Mouse (Mus musculus): ENCODE data around the gene Nelfe. TPM values are rescaled to one million over a fixed set of nuclear protein-coding genes. Genes with fewer than 3 reads are reported as not detected.

Gene Nelfe
- polyA plus RNA-seq, 1 experiment from 2014 or later: 53.3 TPM

DNA sequence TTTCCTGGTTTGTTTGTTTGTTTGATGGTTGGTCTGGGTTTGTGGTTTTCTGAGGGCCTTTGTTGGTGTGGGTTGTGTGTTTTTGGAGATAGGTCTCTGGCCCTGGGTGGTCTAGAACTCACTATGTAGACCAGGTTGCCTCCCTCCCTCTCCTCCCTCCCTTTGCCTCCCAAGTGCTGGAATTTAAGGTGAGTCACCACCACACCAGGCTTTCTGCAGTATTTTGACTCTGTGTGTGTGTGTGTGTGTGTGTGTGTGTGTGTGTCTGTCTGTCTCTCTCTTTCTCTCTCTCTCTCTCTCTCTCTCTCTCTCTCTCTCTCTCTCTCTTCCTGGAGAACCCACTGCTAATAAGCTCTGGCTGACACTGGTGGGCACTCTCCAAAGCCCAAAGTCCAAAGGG is 31.0 kb downstream of the Nelfe start:
- Histone ChIP-seq H3K4me1 (replicated peaks) (peaks cover 10% of the 10 kb centered on the region), H3K36me3 (no peaks in the 10 kb centered on the region), H3K4me3 (no peak overlapping the region), H3K9ac (no peak overlapping the region), H3K9me3 (replicated peaks) (no peaks in the 10 kb centered on the region), H3K27me3 (no peaks in the 10 kb centered on the region), H3K27ac (no peak overlapping the region), H3K4me2 (no peak overlapping the region)
- no peak for ATAC-seq (replicated peaks; ENCODE audit: insufficient number of reproducible peaks, insufficient read depth, low FRiP score, low read depth)

GRCm38 (mm10) chr17:34881683-34882310 is 31.6 kb downstream of the Nelfe start, which contains the start of gene Gm20547:
TSS of gene Gm20547 (minus strand) at chr17:34882042.
- Histone ChIP-seq H3K27ac (no peak within 1 kb of the TSS), H3K4me2 (peak within 1 kb of the TSS; percentile 46), H3K4me1 (replicated peaks) (peaks cover 10% of the 10 kb centered on the region), H3K36me3 (no peaks in the 10 kb centered on the region), H3K9me3 (replicated peaks) (no peaks in the 10 kb centered on the region), H3K4me3 (no peak within 1 kb of the TSS), H3K27me3 (no peaks in the 10 kb centered on the region), H3K9ac (no peak within 1 kb of the TSS)
- no peak for ATAC-seq (replicated peaks; ENCODE audit: insufficient number of reproducible peaks, insufficient read depth, low FRiP score, low read depth)
- 15% methylated on average over 15 of the region's 15 CpGs for WGBS

DNA sequence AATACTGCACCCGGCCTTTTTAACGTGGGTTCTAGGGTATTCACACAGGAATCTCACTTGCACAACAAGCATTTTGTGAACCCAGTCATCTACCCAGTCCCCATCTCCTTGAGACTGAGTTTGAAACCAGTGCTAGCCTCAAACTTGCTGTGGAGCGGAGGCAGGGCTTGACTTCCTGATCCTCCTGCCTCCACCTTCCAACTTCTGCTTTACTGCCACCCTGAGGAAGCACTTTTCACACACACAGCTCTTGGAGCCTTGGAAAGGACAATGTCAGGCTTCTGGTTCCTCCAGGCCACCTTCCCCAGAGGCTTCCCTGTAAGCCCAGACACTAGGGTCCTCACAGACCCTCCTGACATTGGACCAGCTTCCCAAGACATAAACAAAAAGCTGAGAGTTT is 33.1 kb downstream of the Nelfe start:
- ATAC-seq (replicated peaks; ENCODE audit: insufficient number of reproducible peaks, insufficient read depth, low FRiP score, low read depth): no peak
- 70% methylated on average over 3 of the region's 3 CpGs for WGBS

GRCm38 (mm10) chr17:34884704-34885103 is 34.5 kb downstream of the Nelfe start:
- H3K27me3 ChIP-seq: no peaks in the 10 kb centered on the region
- no peak overlapping the region for H3K9ac ChIP-seq
- H3K36me3 ChIP-seq: no peaks in the 10 kb centered on the region
- ATAC-seq (replicated peaks; ENCODE audit: insufficient number of reproducible peaks, insufficient read depth, low FRiP score, low read depth): no peak
- WGBS: 83% methylated on average over 6 of the region's 6 CpGs
- no peaks in the 10 kb centered on the region for H3K9me3 ChIP-seq (replicated peaks)
- H3K4me3 ChIP-seq: no peak overlapping the region
- H3K4me2 ChIP-seq: no peak overlapping the region
- H3K4me1 ChIP-seq (replicated peaks): peaks cover 6% of the 10 kb centered on the region
- H3K27ac ChIP-seq: no peak overlapping the region

More for the DNA sequence above, 33.1 kb downstream of the Nelfe start:
- Histone ChIP-seq H3K9ac (no peak overlapping the region), H3K4me1 (replicated peaks) (peaks cover 10% of the 10 kb centered on the region), H3K4me3 (no peak overlapping the region), H3K27me3 (no peaks in the 10 kb centered on the region), H3K27ac (no peak overlapping the region), H3K9me3 (replicated peaks) (no peaks in the 10 kb centered on the region), H3K4me2 (no peak overlapping the region), H3K36me3 (no peaks in the 10 kb centered on the region)

DNA sequence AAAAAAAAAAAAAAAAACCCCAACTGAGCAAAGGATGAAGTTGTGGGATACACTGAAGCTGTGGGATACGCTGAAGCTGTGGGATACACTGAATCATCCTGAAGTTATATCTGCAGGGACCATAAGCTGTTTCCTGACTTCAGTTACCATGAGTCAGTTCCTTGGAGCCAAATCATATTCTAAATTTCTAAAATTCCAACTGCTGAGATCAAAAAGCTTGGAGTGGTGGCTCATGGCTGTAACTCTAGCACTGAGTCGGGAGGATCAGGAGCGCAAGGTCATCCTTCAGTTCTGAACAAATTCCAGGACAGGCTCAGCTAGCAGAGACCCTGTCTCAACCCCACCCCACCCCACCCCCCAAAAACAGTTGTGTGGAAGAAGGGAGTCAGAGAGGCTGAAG is 35.4 kb downstream of the Nelfe start:
- Histone ChIP-seq H3K36me3 (no peaks in the 10 kb centered on the region), H3K9ac (no peak overlapping the region), H3K27me3 (no peaks in the 10 kb centered on the region), H3K4me1 (replicated peaks) (peaks cover 6% of the 10 kb centered on the region), H3K4me3 (no peak overlapping the region), H3K27ac (no peak overlapping the region), H3K4me2 (no peak overlapping the region), H3K9me3 (replicated peaks) (no peaks in the 10 kb centered on the region)
- WGBS: 47% methylated on average over 3 of the region's 3 CpGs
- ATAC-seq (replicated peaks; ENCODE audit: insufficient number of reproducible peaks, insufficient read depth, low FRiP score, low read depth): no peak

- no peaks in the 10 kb centered on the region for H3K9me3 ChIP-seq (replicated peaks)
- H3K4me3 ChIP-seq: no peak overlapping the region
- no peak overlapping the region for H3K9ac ChIP-seq
- H3K27me3 ChIP-seq: no peaks in the 10 kb centered on the region
- no peaks in the 10 kb centered on the region for H3K36me3 ChIP-seq
- H3K4me1 ChIP-seq (replicated peaks): no peaks in the 10 kb centered on the region
- H3K4me2 ChIP-seq: no peak overlapping the region
- ATAC-seq (replicated peaks; ENCODE audit: insufficient number of reproducible peaks, insufficient read depth, low FRiP score, low read depth): no peak
- 80% methylated on average over 5 of the region's 5 CpGs for WGBS
- no peak overlapping the region for H3K27ac ChIP-seq
Measured at GRCm38 (mm10) chr17:34887942-34888341, 37.8 kb downstream of the Nelfe start.

DNA sequence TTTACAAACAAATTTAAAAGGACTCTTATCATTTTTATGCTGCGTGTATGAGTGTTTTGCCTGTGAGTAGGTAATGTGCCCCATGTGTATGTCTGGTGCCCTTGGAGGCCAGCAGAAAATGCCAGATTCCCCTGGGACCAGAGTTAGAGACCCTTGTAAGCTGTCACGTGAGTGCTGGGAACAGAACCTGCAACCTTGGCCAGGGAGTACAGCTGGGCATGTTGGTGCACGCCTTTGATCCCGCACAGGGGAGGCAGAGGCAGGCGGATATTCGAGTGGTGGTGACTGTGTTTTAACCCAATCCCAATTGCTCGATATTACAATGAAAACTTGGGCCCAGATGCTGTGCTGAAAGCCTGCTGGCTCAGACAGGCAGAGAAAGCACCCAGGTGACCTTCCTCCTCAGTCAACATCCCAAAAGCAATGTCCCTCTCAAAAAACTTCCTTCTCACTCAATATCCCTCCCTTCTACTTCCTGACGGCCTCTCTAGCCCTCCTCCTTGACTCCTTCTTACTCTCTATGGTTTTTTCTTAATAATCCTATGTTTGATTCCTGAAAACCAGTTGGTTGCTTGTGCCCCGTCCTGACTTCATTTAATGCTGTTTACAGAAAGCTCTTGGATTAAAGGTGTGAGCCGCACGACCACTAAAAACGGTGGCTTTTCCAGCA is 40.0 kb downstream of the Nelfe start:
- WGBS: 79% methylated on average over 12 of the region's 12 CpGs
- H3K4me2 ChIP-seq: no peak overlapping the region
- no peaks in the 10 kb centered on the region for H3K36me3 ChIP-seq
- H3K27me3 ChIP-seq: no peaks in the 10 kb centered on the region
- ATAC-seq (replicated peaks; ENCODE audit: insufficient number of reproducible peaks, insufficient read depth, low FRiP score, low read depth): no peak
- no peaks in the 10 kb centered on the region for H3K9me3 ChIP-seq (replicated peaks)
- peaks cover 11% of the 10 kb centered on the region for H3K4me1 ChIP-seq (replicated peaks)
- H3K4me3 ChIP-seq: no peak overlapping the region
- H3K9ac ChIP-seq: no peak overlapping the region
- H3K27ac ChIP-seq: no peak overlapping the region

GRCm38 (mm10) chr17:34891377-34891776 is 41.2 kb downstream of the Nelfe start:
- no peak overlapping the region for H3K27ac ChIP-seq
- H3K4me2 ChIP-seq: no peak overlapping the region
- ATAC-seq (replicated peaks; ENCODE audit: insufficient number of reproducible peaks, insufficient read depth, low FRiP score, low read depth): no peak
- peaks cover 22% of the 10 kb centered on the region for H3K4me1 ChIP-seq (replicated peaks)
- no peak overlapping the region for H3K9ac ChIP-seq
- no peak overlapping the region for H3K4me3 ChIP-seq
- H3K36me3 ChIP-seq: peaks cover 3% of the 10 kb centered on the region; the same call in 1 of the 2 replicates
- no peaks in the 10 kb centered on the region for H3K27me3 ChIP-seq
- no peaks in the 10 kb centered on the region for H3K9me3 ChIP-seq (replicated peaks)
- 92% methylated on average over 2 of the region's 2 CpGs for WGBS

DNA sequence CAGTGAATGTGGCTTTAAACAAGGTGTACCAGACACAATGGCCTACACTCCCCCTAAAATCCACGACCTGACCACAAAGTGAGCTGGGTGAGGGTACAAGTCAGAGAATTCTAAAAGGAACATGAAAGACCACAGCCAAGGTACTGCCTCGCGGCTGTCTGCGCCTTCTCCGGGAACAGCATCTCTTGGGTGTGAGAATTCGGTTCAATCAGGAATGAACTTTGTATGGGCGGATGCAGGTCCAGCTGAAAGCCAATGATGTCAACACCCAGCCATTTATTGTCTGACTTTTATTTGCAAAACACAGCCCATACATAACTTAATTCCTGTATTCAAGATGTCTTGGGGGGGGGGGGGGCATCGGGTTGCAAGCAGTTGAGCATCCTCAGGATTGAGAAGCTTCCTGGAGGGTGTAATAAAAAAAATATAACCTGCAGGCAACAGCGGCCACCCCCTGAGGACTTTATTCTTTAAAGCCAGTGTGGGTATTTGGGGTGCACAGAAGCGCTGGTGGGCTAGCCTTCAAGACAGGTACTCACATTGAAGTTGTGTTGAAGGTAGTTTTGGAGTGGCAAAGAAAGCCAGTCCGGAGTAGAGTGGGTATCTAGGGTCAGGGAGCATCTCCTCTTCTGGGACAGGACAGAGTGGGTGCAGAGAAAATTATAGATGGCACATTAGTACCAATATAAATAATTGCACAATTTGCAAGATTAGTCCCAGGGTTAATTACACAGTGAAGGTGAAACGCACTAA is 43.1 kb downstream of the Nelfe start:
- no peaks in the 10 kb centered on the region for H3K9me3 ChIP-seq (replicated peaks)

DNA sequence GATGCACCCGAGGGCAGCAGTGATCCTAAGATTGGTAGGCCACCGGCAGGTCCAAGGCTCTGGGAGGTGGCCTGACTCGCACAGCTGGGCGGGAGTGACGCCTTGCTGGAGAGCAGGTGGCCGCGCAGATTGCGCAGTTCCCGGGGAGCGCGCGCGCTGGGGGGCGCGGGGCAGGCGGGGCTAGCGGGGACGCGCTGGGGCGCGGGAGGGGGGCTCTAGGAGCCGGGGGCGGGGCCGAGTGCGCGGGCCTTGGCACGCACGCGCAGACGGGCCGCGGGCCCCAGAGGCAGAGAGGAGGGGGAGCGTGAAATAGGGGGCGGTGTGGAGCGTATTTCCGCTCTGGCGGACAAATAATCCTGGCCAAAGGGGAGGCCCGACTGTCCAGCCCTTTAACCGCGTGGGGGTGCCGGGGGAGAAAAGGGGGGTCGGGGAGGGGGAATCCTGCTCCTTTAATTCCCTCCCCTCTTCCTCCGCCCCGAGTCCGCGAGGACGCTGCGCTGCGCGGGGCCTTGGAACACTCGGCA is 43.9 kb downstream of the Nelfe start:
- H3K9me3 ChIP-seq (replicated peaks): no peaks in the 10 kb centered on the region
- H3K9ac ChIP-seq: peak overlapping the region; percentile 94
- H3K27me3 ChIP-seq: no peaks in the 10 kb centered on the region
- H3K27ac ChIP-seq: peak overlapping the region; percentile 88
- ATAC-seq (replicated peaks; ENCODE audit: insufficient number of reproducible peaks, insufficient read depth, low FRiP score, low read depth): peak; percentile 90
- H3K4me2 ChIP-seq: peak overlapping the region; percentile 97
- peaks cover 35% of the 10 kb centered on the region for H3K4me1 ChIP-seq (replicated peaks)
- peak overlapping the region; percentile 87 for H3K4me3 ChIP-seq
- under 1% methylated on average over 37 of the region's 51 CpGs for WGBS
- H3K36me3 ChIP-seq: peaks cover 5% of the 10 kb centered on the region; the same call in 1 of the 2 replicates

More for the DNA sequence above, 43.1 kb downstream of the Nelfe start:
- H3K27me3 ChIP-seq: no peaks in the 10 kb centered on the region
- H3K4me1 ChIP-seq (replicated peaks): peaks cover 35% of the 10 kb centered on the region
- peaks cover 5% of the 10 kb centered on the region; the same call in 1 of the 2 replicates for H3K36me3 ChIP-seq
- ATAC-seq (replicated peaks; ENCODE audit: insufficient number of reproducible peaks, insufficient read depth, low FRiP score, low read depth): no peak
- peak overlapping the region; percentile 97 for H3K4me2 ChIP-seq
- WGBS: 76% methylated on average over 12 of the region's 12 CpGs
- H3K9ac ChIP-seq: peak overlapping the region; percentile 53
- peak overlapping the region; percentile 87 for H3K4me3 ChIP-seq
- H3K27ac ChIP-seq: peak overlapping the region; percentile 88

GRCm38 (mm10) chr17:34894801-34895530 is 44.8 kb downstream of the Nelfe start:
- 11% methylated on average over 50 of the region's 51 CpGs for WGBS
- no peaks in the 10 kb centered on the region for H3K9me3 ChIP-seq (replicated peaks)
- peak overlapping the region; percentile 97 for H3K4me2 ChIP-seq
- peak overlapping the region; percentile 94 for H3K9ac ChIP-seq
- H3K4me3 ChIP-seq: peak overlapping the region; percentile 87
- peak; percentile 3; the same call in 1 of the 2 replicates for ATAC-seq (replicated peaks; ENCODE audit: insufficient number of reproducible peaks, insufficient read depth, low FRiP score, low read depth)
- H3K4me1 ChIP-seq (replicated peaks): peaks cover 39% of the 10 kb centered on the region
- H3K36me3 ChIP-seq: peaks cover 5% of the 10 kb centered on the region; the same call in 1 of the 2 replicates
- no peaks in the 10 kb centered on the region for H3K27me3 ChIP-seq
- peak overlapping the region; percentile 88 for H3K27ac ChIP-seq
